Mouse (Mus musculus) adrenal gland, postnatal 10 days (tissue): ENCODE results near the gene Scarf1. TPM values are rescaled to one million over a fixed set of nuclear protein-coding genes. Genes with fewer than 3 reads are reported as not detected.

Experiments
- DNase-seq: peaks from one replicate; pipeline ENCODE4 v3.0.0; 2021; ENCODE audit warnings: mixed read lengths
- microRNA-seq: library from miRNA; unstranded; fragments of <30 nt; microRNA quantifications from one replicate; pipeline ENCODE4 v1.2.0, GENCODE M21; 2021
- total RNA-seq, 2 experiments: library from RNA; stranded (reverse); gene quantifications; 2 replicates each; pipeline ENCODE4 v1.2.3; 2021

The Scarf1 gene
- total RNA-seq, 2 experiments from 2014 or later: 13.3 to 20.0 TPM

- peak; percentile 73 for DNase-seq
Measured at GRCm38 (mm10) chr11:75563851-75564548, 50.7 kb downstream of the Scarf1 start.

- DNase-seq: peak; percentile 85
Measured at GRCm38 (mm10) chr11:75565849-75566248, 52.5 kb downstream of the Scarf1 start.

- no peak for DNase-seq
Measured at GRCm38 (mm10) chr11:75566276-75567196, 53.2 kb downstream of the Scarf1 start.

GRCm38 (mm10) chr11:75567346-75568114 lies 54.2 kb downstream of the Scarf1 start:
- DNase-seq: no peak

- DNase-seq: no peak
Measured at GRCm38 (mm10) chr11:75568115-75568511, 54.8 kb downstream of the Scarf1 start.

- no peak for DNase-seq
Measured at GRCm38 (mm10) chr11:75568962-75569361, 55.6 kb downstream of the Scarf1 start.

- no peak for DNase-seq
Measured at GRCm38 (mm10) chr11:75570375-75571125, 57.2 kb downstream of the Scarf1 start.

GRCm38 (mm10) chr11:75571126-75571990 lies 58.0 kb downstream of the Scarf1 start:
- DNase-seq: peak; percentile 46

- no peak for DNase-seq
Measured at GRCm38 (mm10) chr11:75572301-75572791, 59.0 kb downstream of the Scarf1 start.

- DNase-seq: peak; percentile 93
Measured at GRCm38 (mm10) chr11:75572854-75573650, 59.7 kb downstream of the Scarf1 start.

- no peak for DNase-seq
Measured at GRCm38 (mm10) chr11:75574378-75575123, 61.2 kb downstream of the Scarf1 start.

- no peak for DNase-seq
Measured at GRCm38 (mm10) chr11:75575560-75576123, 62.3 kb downstream of the Scarf1 start.

Small RNA genes within 50 kb of the gene (microRNA-seq; reads per million reads assigned to microRNA genes)
- gene Mir22 (38,281 reads per million, percentile 99 among the genes with 10 or more reads in this experiment), gene Mir3971 (not detected)

Other genes starting within 250 kb of the Scarf1 start
- 10 to 100 TPM; 60.0 to 72.0 TPM for gene Rpa1, start 165.2 kb upstream of the Scarf1 start, total RNA-seq
- gene Smyd4, start 165.1 kb upstream of the Scarf1 start, total RNA-seq: 1 to 10 TPM; 7.8 to 9.3 TPM
- 100 to 1,000 TPM; 121 to 219 TPM for gene Serpinf1, start 90.8 kb upstream of the Scarf1 start, total RNA-seq
- gene Serpinf2, start 73.9 kb upstream of the Scarf1 start, total RNA-seq: 100 to 1,000 TPM; 112 to 253 TPM
- gene Wdr81, start 58.8 kb upstream of the Scarf1 start, total RNA-seq: 10 to 100 TPM; 13.0 to 15.2 TPM
- 10 to 100 TPM; 20.9 to 24.6 TPM for gene Tlcd2, start 51.8 kb upstream of the Scarf1 start, total RNA-seq
- 100 to 1,000 TPM; 112 to 130 TPM for gene Prpf8, start 26.7 kb upstream of the Scarf1 start, total RNA-seq
- gene Rilp, start 3.4 kb upstream of the Scarf1 start, total RNA-seq: 10 to 100 TPM; 17.3 to 23.7 TPM
- gene Slc43a2, start 18.2 kb downstream of the Scarf1 start, total RNA-seq: 10 to 100 TPM; 21.1 to 27.9 TPM
- 100 to 1,000 TPM; 130 to 139 TPM for gene Pitpna, start 74.6 kb downstream of the Scarf1 start, total RNA-seq
- gene Inpp5k, start 117.4 kb downstream of the Scarf1 start, total RNA-seq: 10 to 100 TPM; 30.7 to 43.0 TPM
- gene Myo1c, start 137.0 kb downstream of the Scarf1 start, total RNA-seq: 100 to 1,000 TPM; 128 to 132 TPM
- gene Crk, start 165.7 kb downstream of the Scarf1 start, total RNA-seq: 10 to 100 TPM; 93.2 to 96.5 TPM
- gene Ywhae, start 219.3 kb downstream of the Scarf1 start, total RNA-seq: 100 to 1,000 TPM; 591 to 594 TPM